Mouse (Mus musculus): Measurements from ENCODE around the gene Ugcg. TPM values are rescaled to one million over a fixed set of nuclear protein-coding genes. Genes with fewer than 3 reads are reported as not detected.
A peak's percentile ranks its signal among the peaks of the same experiment; 100 is the strongest.

Ugcg gene
- polyA plus RNA-seq, 1 experiment from 2014 or later: 26.6 TPM

- WGBS: 34% methylated on average over 8 of the region's 8 CpGs
- no peaks in the 10 kb centered on the region for H3K36me3 ChIP-seq (ENCODE audit: control insufficient read depth, insufficient read depth, low read length)
- peak; percentile 47; the same call in 1 of the 2 replicates for ATAC-seq (ENCODE audit: low read depth)
- no peak overlapping the region for H3K27ac ChIP-seq (ENCODE audit: low read depth, low read length)
- no peak overlapping the region for H3K9ac ChIP-seq (replicated peaks; ENCODE audit: low read depth, low read length)
- H3K27me3 ChIP-seq (ENCODE audit: control insufficient read depth, insufficient read depth, low read length): no peaks in the 10 kb centered on the region
- peaks cover 26% of the 10 kb centered on the region for H3K4me1 ChIP-seq (ENCODE audit: control insufficient read depth, insufficient read depth, low read length)
- H3K4me3 ChIP-seq (ENCODE audit: low read depth, low read length): no peak overlapping the region
- H3K4me2 ChIP-seq (ENCODE audit: low read depth, low read length): no peak overlapping the region
- H3K9me3 ChIP-seq (ENCODE audit: control insufficient read depth, low read length): no peaks in the 10 kb centered on the region
Observed at GRCm38 (mm10) chr4:59199341-59199740, 10.3 kb downstream of the Ugcg start.

GRCm38 (mm10) chr4:59199805-59200204 is 10.7 kb downstream of the Ugcg start:
- H3K4me2 ChIP-seq (ENCODE audit: low read depth, low read length): no peak overlapping the region
- no peak for ATAC-seq (ENCODE audit: low read depth)
- H3K36me3 ChIP-seq (ENCODE audit: control insufficient read depth, insufficient read depth, low read length): no peaks in the 10 kb centered on the region
- H3K4me1 ChIP-seq (ENCODE audit: control insufficient read depth, insufficient read depth, low read length): peaks cover 26% of the 10 kb centered on the region
- 78% methylated on average over 8 of the region's 8 CpGs for WGBS
- no peak overlapping the region for H3K9ac ChIP-seq (replicated peaks; ENCODE audit: low read depth, low read length)
- H3K9me3 ChIP-seq (ENCODE audit: control insufficient read depth, low read length): no peaks in the 10 kb centered on the region
- H3K4me3 ChIP-seq (ENCODE audit: low read depth, low read length): no peak overlapping the region
- no peaks in the 10 kb centered on the region for H3K27me3 ChIP-seq (ENCODE audit: control insufficient read depth, insufficient read depth, low read length)
- no peak overlapping the region for H3K27ac ChIP-seq (ENCODE audit: low read depth, low read length)

GRCm38 (mm10) chr4:59200636-59201035 is 11.6 kb downstream of the Ugcg start:
- Histone ChIP-seq H3K4me1 (ENCODE audit: control insufficient read depth, insufficient read depth, low read length) (peaks cover 26% of the 10 kb centered on the region), H3K4me2 (ENCODE audit: low read depth, low read length) (no peak overlapping the region), H3K36me3 (ENCODE audit: control insufficient read depth, insufficient read depth, low read length) (no peaks in the 10 kb centered on the region), H3K27ac (ENCODE audit: low read depth, low read length) (no peak overlapping the region), H3K4me3 (ENCODE audit: low read depth, low read length) (no peak overlapping the region), H3K9ac (replicated peaks; ENCODE audit: low read depth, low read length) (no peak overlapping the region), H3K9me3 (ENCODE audit: control insufficient read depth, low read length) (no peaks in the 10 kb centered on the region), H3K27me3 (ENCODE audit: control insufficient read depth, insufficient read depth, low read length) (no peaks in the 10 kb centered on the region)
- no peak for ATAC-seq (ENCODE audit: low read depth)
- 86% methylated on average over 3 of the region's 3 CpGs for WGBS

GRCm38 (mm10) chr4:59204616-59205015 is 15.6 kb downstream of the Ugcg start:
- no peak for ATAC-seq (ENCODE audit: low read depth)
- Histone ChIP-seq H3K27ac (ENCODE audit: low read depth, low read length) (no peak overlapping the region), H3K4me3 (ENCODE audit: low read depth, low read length) (no peak overlapping the region), H3K9me3 (ENCODE audit: control insufficient read depth, low read length) (no peaks in the 10 kb centered on the region), H3K27me3 (ENCODE audit: control insufficient read depth, insufficient read depth, low read length) (no peaks in the 10 kb centered on the region), H3K4me2 (ENCODE audit: low read depth, low read length) (no peak overlapping the region), H3K36me3 (ENCODE audit: control insufficient read depth, insufficient read depth, low read length) (no peaks in the 10 kb centered on the region), H3K4me1 (ENCODE audit: control insufficient read depth, insufficient read depth, low read length) (peaks cover 6% of the 10 kb centered on the region; the same call in 1 of the 2 replicates), H3K9ac (replicated peaks; ENCODE audit: low read depth, low read length) (no peak overlapping the region)
- 80% methylated on average over 4 of the region's 4 CpGs for WGBS

- Histone ChIP-seq H3K36me3 (ENCODE audit: control insufficient read depth, insufficient read depth, low read length) (no peaks in the 10 kb centered on the region), H3K4me1 (ENCODE audit: control insufficient read depth, insufficient read depth, low read length) (0 out of 2 replicates have a peak, but pooled peaks cover 3% of the 10 kb centered on the region), H3K4me3 (ENCODE audit: low read depth, low read length) (no peak overlapping the region), H3K27ac (ENCODE audit: low read depth, low read length) (no peak overlapping the region), H3K27me3 (ENCODE audit: control insufficient read depth, insufficient read depth, low read length) (no peaks in the 10 kb centered on the region), H3K4me2 (ENCODE audit: low read depth, low read length) (no peak overlapping the region), H3K9ac (replicated peaks; ENCODE audit: low read depth, low read length) (no peak overlapping the region), H3K9me3 (ENCODE audit: control insufficient read depth, low read length) (no peaks in the 10 kb centered on the region)
- ATAC-seq (ENCODE audit: low read depth): no peak
- WGBS: 38% methylated on average over 2 of the region's 2 CpGs
Observed at GRCm38 (mm10) chr4:59205758-59206340, 16.8 kb downstream of the Ugcg start.

- Histone ChIP-seq H3K4me2 (ENCODE audit: low read depth, low read length) (no peak overlapping the region), H3K27ac (ENCODE audit: low read depth, low read length) (no peak overlapping the region), H3K4me3 (ENCODE audit: low read depth, low read length) (no peak overlapping the region), H3K36me3 (ENCODE audit: control insufficient read depth, insufficient read depth, low read length) (no peaks in the 10 kb centered on the region), H3K9ac (replicated peaks; ENCODE audit: low read depth, low read length) (no peak overlapping the region), H3K9me3 (ENCODE audit: control insufficient read depth, low read length) (no peaks in the 10 kb centered on the region), H3K4me1 (ENCODE audit: control insufficient read depth, insufficient read depth, low read length) (0 out of 2 replicates have a peak, but pooled peaks cover 3% of the 10 kb centered on the region), H3K27me3 (ENCODE audit: control insufficient read depth, insufficient read depth, low read length) (no peaks in the 10 kb centered on the region)
- 81% methylated on average over 4 of the region's 4 CpGs for WGBS
- ATAC-seq (ENCODE audit: low read depth): no peak
Observed at GRCm38 (mm10) chr4:59206600-59206999, 17.5 kb downstream of the Ugcg start.

GRCm38 (mm10) chr4:59208607-59209006 is 19.6 kb downstream of the Ugcg start:
- Histone ChIP-seq H3K36me3 (ENCODE audit: control insufficient read depth, insufficient read depth, low read length) (no peaks in the 10 kb centered on the region), H3K4me1 (ENCODE audit: control insufficient read depth, insufficient read depth, low read length) (0 out of 2 replicates have a peak, but pooled peaks cover 3% of the 10 kb centered on the region), H3K9ac (replicated peaks; ENCODE audit: low read depth, low read length) (no peak overlapping the region), H3K9me3 (ENCODE audit: control insufficient read depth, low read length) (no peaks in the 10 kb centered on the region), H3K4me3 (ENCODE audit: low read depth, low read length) (no peak overlapping the region), H3K27ac (ENCODE audit: low read depth, low read length) (no peak overlapping the region), H3K27me3 (ENCODE audit: control insufficient read depth, insufficient read depth, low read length) (no peaks in the 10 kb centered on the region), H3K4me2 (ENCODE audit: low read depth, low read length) (no peak overlapping the region)
- no peak for ATAC-seq (ENCODE audit: low read depth)
- WGBS: 94% methylated on average over 4 of the region's 4 CpGs

GRCm38 (mm10) chr4:59211181-59211580 is 22.1 kb downstream of the Ugcg start:
- H3K27me3 ChIP-seq (ENCODE audit: control insufficient read depth, insufficient read depth, low read length): no peaks in the 10 kb centered on the region
- no peak for ATAC-seq (ENCODE audit: low read depth)
- 95% methylated on average over 9 of the region's 9 CpGs for WGBS

GRCm38 (mm10) chr4:59213833-59214232 is 24.8 kb downstream of the Ugcg start:
- no peak overlapping the region for H3K27ac ChIP-seq (ENCODE audit: low read depth, low read length)
- WGBS: 84% methylated on average over 4 of the region's 4 CpGs
- no peak for ATAC-seq (ENCODE audit: low read depth)
- no peak overlapping the region for H3K9ac ChIP-seq (replicated peaks; ENCODE audit: low read depth, low read length)
- no peaks in the 10 kb centered on the region for H3K27me3 ChIP-seq (ENCODE audit: control insufficient read depth, insufficient read depth, low read length)
- no peaks in the 10 kb centered on the region for H3K9me3 ChIP-seq (ENCODE audit: control insufficient read depth, low read length)
- H3K4me1 ChIP-seq (ENCODE audit: control insufficient read depth, insufficient read depth, low read length): no peaks in the 10 kb centered on the region
- peaks cover 3% of the 10 kb centered on the region; the same call in 1 of the 2 replicates for H3K36me3 ChIP-seq (ENCODE audit: control insufficient read depth, insufficient read depth, low read length)
- no peak overlapping the region for H3K4me3 ChIP-seq (ENCODE audit: low read depth, low read length)
- no peak overlapping the region for H3K4me2 ChIP-seq (ENCODE audit: low read depth, low read length)

More at GRCm38 (mm10) chr4:59211181-59211580, 22.1 kb downstream of the Ugcg start:
- Histone ChIP-seq H3K27ac (ENCODE audit: low read depth, low read length) (no peak overlapping the region), H3K4me1 (ENCODE audit: control insufficient read depth, insufficient read depth, low read length) (no peaks in the 10 kb centered on the region), H3K4me2 (ENCODE audit: low read depth, low read length) (no peak overlapping the region), H3K36me3 (ENCODE audit: control insufficient read depth, insufficient read depth, low read length) (no peaks in the 10 kb centered on the region; the same call in 1 of the 2 replicates), H3K4me3 (ENCODE audit: low read depth, low read length) (no peak overlapping the region), H3K9me3 (ENCODE audit: control insufficient read depth, low read length) (no peaks in the 10 kb centered on the region), H3K9ac (replicated peaks; ENCODE audit: low read depth, low read length) (no peak overlapping the region)

Data from neural tube, embryonic 14.5 days (tissue).